Mouse (Mus musculus) neural tube, embryonic 12.5 days (tissue): ENCODE results near the gene Cyb561d2. TPM values are rescaled to one million over a fixed set of nuclear protein-coding genes. Genes with fewer than 3 reads are reported as not detected.

Source experiments
- ATAC-seq: fragments of 200-750 bp; cut with Nextera tagmentation; 2 replicates; pipeline ENCODE4 v1.8.0; 2017; ENCODE audit warnings: low read depth, mild to moderate bottlenecking, moderate TSS enrichment, moderate library complexity; ENCODE audit not compliant: low FRiP score
- H3K27ac ChIP-seq: fragments of 300-500 bp; sonication (generic); 2 replicates; pipeline ENCODE4 v1.5.1; 2016
- H3K27me3 ChIP-seq: fragments of 300-500 bp; sonication (generic); replicated peaks from 2 replicates; pipeline ENCODE4 v1.6.1; 2016; ENCODE audit warnings: mild to moderate bottlenecking
- H3K36me3 ChIP-seq: fragments of 300-500 bp; sonication (generic); 2 replicates; pipeline ENCODE4 v1.6.1; 2016; ENCODE audit warnings: mild to moderate bottlenecking
- H3K4me1 ChIP-seq: fragments of 300-500 bp; sonication (generic); 2 replicates; pipeline ENCODE4 v1.6.1; 2016
- H3K4me2 ChIP-seq: fragments of 300-500 bp; sonication (generic); replicated peaks from 2 replicates; pipeline ENCODE4 v1.6.1; 2016; ENCODE audit warnings: mild to moderate bottlenecking
- H3K4me3 ChIP-seq: fragments of 300-500 bp; sonication (generic); 2 replicates; pipeline ENCODE4 v1.5.1; 2016
- H3K9ac ChIP-seq: fragments of 300-500 bp; sonication (generic); 2 replicates; pipeline ENCODE4 v1.6.1; 2016; ENCODE audit warnings: mild to moderate bottlenecking
- H3K9me3 ChIP-seq: fragments of 300-500 bp; sonication (generic); 2 replicates; pipeline ENCODE4 v1.6.1; 2016; ENCODE audit warnings: mild to moderate bottlenecking
- WGBS: fragments of 180-500 bp; shearing (Covaris S2); methylation state at CpG from one replicate; pipeline ENCODE4 v1.1.7; 2016; 5-methylcytosine and 5-hydroxymethylcytosine counted together
- polyA plus RNA-seq: library from polyadenylated mRNA; unstranded; fragments of >200 nt; fragmentation: Nextera tagmentation; extraction: Ambion mirVana; gene quantifications from 2 replicates; pipeline ENCODE4 v1.2.1, GENCODE M21; 2016

Cyb561d2 gene
- polyA plus RNA-seq, 1 experiment from 2014 or later = 25.4 TPM

DNA sequence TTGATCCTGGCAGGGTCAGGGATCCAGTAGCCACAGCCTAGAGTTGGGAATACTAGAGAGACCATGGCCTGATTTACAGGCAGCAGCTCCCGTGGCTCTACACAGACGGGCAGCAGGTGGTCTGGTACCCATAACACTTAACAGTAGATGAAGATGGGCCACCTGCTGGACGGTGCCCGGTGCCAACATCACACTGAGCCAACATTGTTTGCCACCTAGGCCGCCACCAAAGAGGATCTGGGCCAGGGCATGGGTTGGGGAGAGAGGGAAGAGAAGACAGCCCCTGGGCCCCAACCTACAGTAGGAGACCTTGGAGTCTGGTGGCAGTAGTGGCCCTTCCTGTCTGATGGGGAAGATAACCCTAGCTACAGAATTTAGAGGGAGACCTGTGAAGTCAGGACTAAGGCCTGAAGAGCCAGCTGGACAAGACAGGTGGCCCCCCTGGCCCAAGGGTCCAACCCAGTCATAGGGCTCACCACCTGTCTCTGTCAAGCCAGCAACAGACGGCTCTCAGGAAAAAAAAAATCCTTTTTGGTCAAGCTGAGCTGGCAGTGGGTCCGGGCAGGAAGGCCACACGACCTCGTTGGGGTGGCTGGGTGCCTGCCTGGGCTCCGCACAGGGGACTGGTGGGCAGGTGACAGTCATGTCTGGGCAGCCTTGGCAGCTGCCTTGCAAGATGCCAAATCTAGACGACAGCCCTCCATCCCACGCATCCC lies 39.7 kb downstream of the Cyb561d2 start:
- no peak for ATAC-seq
- peaks cover 28% of the 10 kb centered on the region for H3K4me1 ChIP-seq
- WGBS = 87% methylated on average over 12 of the region's 12 CpGs

DNA sequence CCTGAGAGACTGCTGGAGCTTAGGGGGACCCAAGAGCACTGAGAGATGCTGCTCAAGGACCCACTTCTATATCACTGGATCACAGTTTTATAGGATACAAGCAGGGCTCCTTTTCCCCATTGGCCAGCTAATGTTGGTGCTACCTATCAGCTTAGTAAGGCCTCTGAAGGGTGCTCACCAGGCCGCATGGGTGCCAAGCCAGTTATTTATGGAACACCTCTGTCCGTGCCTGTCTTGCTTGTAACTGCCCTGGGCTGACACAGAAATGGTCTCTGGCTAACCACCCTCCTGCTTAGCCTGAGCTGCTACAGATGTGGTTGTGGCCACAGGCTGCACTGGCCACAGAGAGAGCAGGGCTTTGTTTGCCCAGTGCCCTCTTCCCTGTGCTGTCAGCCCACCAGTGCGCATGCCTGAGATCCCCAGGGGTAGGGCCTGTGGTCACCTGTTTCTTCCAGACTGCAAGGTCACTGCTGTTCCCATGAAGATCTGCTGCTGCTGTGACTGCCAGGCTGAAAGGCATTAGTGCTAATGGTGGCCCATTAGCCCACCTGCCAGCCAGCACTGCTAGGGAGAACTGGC lies 41.2 kb downstream of the Cyb561d2 start:
- 79% methylated on average over 3 of the region's 3 CpGs for WGBS
- no peak overlapping the region for H3K27ac ChIP-seq
- no peak for ATAC-seq
- no peaks in the 10 kb centered on the region for H3K36me3 ChIP-seq
- no peak overlapping the region for H3K4me2 ChIP-seq
- peaks cover 15% of the 10 kb centered on the region for H3K4me1 ChIP-seq
- H3K4me3 ChIP-seq = no peak overlapping the region
- no peaks in the 10 kb centered on the region for H3K9me3 ChIP-seq
- no peaks in the 10 kb centered on the region for H3K27me3 ChIP-seq
- no peak overlapping the region for H3K9ac ChIP-seq

More for the DNA sequence above, 39.7 kb downstream of the Cyb561d2 start:
- no peaks in the 10 kb centered on the region for H3K27me3 ChIP-seq
- H3K27ac ChIP-seq = no peak overlapping the region
- H3K9ac ChIP-seq = no peak overlapping the region
- H3K36me3 ChIP-seq = no peaks in the 10 kb centered on the region
- no peak overlapping the region for H3K4me3 ChIP-seq
- H3K4me2 ChIP-seq = no peak overlapping the region
- H3K9me3 ChIP-seq = no peaks in the 10 kb centered on the region

- ATAC-seq = no peak
- Histone ChIP-seq H3K4me3 (no peak overlapping the region), H3K27ac (no peak overlapping the region), H3K27me3 (no peaks in the 10 kb centered on the region), H3K36me3 (no peaks in the 10 kb centered on the region), H3K4me1 (peaks cover 3% of the 10 kb centered on the region), H3K4me2 (no peak overlapping the region), H3K9ac (no peak overlapping the region), H3K9me3 (no peaks in the 10 kb centered on the region)
- WGBS = 89% methylated on average over 3 of the region's 3 CpGs
Measured at GRCm38 (mm10) chr9:107496359-107496758, 45.6 kb downstream of the Cyb561d2 start.

GRCm38 (mm10) chr9:107494238-107494637 lies 47.8 kb downstream of the Cyb561d2 start:
- no peak overlapping the region for H3K27ac ChIP-seq
- 0 out of 2 replicates have a peak, but pooled peaks have one; percentile 25 for ATAC-seq
- H3K27me3 ChIP-seq = no peaks in the 10 kb centered on the region
- H3K36me3 ChIP-seq = no peaks in the 10 kb centered on the region
- no peak overlapping the region for H3K4me3 ChIP-seq
- peaks cover 3% of the 10 kb centered on the region for H3K4me1 ChIP-seq
- H3K9me3 ChIP-seq = no peaks in the 10 kb centered on the region
- no peak overlapping the region for H3K9ac ChIP-seq
- 74% methylated on average over 12 of the region's 12 CpGs for WGBS
- H3K4me2 ChIP-seq = no peak overlapping the region

- 66% methylated on average over 1 of the region's 1 CpGs for WGBS
- Histone ChIP-seq H3K4me2 (no peak overlapping the region), H3K9me3 (no peaks in the 10 kb centered on the region), H3K4me3 (no peak overlapping the region), H3K9ac (no peak overlapping the region), H3K27me3 (no peaks in the 10 kb centered on the region), H3K27ac (no peak overlapping the region), H3K36me3 (no peaks in the 10 kb centered on the region), H3K4me1 (peaks cover 3% of the 10 kb centered on the region)
- ATAC-seq = no peak
Measured at GRCm38 (mm10) chr9:107493511-107493910, 48.5 kb downstream of the Cyb561d2 start.

- Histone ChIP-seq H3K4me2 (no peak overlapping the region), H3K27me3 (no peaks in the 10 kb centered on the region), H3K36me3 (no peaks in the 10 kb centered on the region), H3K9ac (no peak overlapping the region), H3K27ac (no peak overlapping the region), H3K9me3 (no peaks in the 10 kb centered on the region), H3K4me1 (peaks cover 19% of the 10 kb centered on the region), H3K4me3 (no peak overlapping the region)
- no peak for ATAC-seq
- WGBS = 71% methylated on average over 6 of the region's 6 CpGs
Measured at GRCm38 (mm10) chr9:107490625-107491024, 51.4 kb downstream of the Cyb561d2 start.

DNA sequence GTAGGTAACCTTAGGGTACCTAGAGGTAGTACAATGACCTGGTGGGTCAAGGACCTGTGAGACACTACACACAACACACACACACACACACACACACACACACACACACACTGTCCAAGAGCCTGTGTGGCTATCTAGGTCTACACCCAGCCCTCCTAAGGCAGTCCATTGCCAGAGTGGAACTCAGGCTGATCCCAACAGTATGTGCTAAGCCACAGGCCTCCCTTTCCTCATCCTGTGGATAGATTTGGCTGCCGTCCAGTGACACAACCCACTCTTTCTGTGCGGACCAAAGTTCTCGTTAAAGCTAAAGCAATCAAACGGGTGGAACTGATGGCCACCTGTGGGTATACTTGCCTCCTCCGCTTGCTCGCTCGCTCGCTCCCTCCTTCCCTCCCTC lies 51.8 kb downstream of the Cyb561d2 start:
- no peak overlapping the region for H3K4me3 ChIP-seq
- no peaks in the 10 kb centered on the region for H3K9me3 ChIP-seq
- no peak overlapping the region for H3K27ac ChIP-seq
- peaks cover 24% of the 10 kb centered on the region for H3K4me1 ChIP-seq
- ATAC-seq = no peak
- H3K27me3 ChIP-seq = no peaks in the 10 kb centered on the region
- H3K36me3 ChIP-seq = no peaks in the 10 kb centered on the region
- 55% methylated on average over 8 of the region's 8 CpGs for WGBS
- H3K9ac ChIP-seq = no peak overlapping the region
- no peak overlapping the region for H3K4me2 ChIP-seq

Other genes with a start within 250 kb of the Cyb561d2 start
- 6.6 and 9.3 TPM in 2 replicates for gene Cish, start 246.2 kb downstream of the Cyb561d2 start, polyA plus RNA-seq
- gene Hemk1, start 203.8 kb downstream of the Cyb561d2 start, polyA plus RNA-seq = 14.2 and 15.5 TPM in 2 replicates
- 4.1 and 4.8 TPM in 2 replicates for gene 6430571L13Rik, start 201.6 kb downstream of the Cyb561d2 start, polyA plus RNA-seq
- gene Cacna2d2, start 142.6 kb downstream of the Cyb561d2 start, polyA plus RNA-seq = 5.4 and 5.8 TPM in 2 replicates
- 46.7 and 48.4 TPM in 2 replicates for gene Tmem115, start 8.2 kb downstream of the Cyb561d2 start, polyA plus RNA-seq
- gene Nprl2, start within 50 bp of the Cyb561d2 start, polyA plus RNA-seq = 52.6 and 55.2 TPM in 2 replicates
- 0.51 and 0.82 TPM in 2 replicates for gene Zmynd10, start 5.1 kb upstream of the Cyb561d2 start, polyA plus RNA-seq
- 37.6 and 37.7 TPM in 2 replicates for gene Rassf1, start 9.4 kb upstream of the Cyb561d2 start, polyA plus RNA-seq
- 93.3 and 93.9 TPM in 2 replicates for gene Tusc2, start 21.1 kb upstream of the Cyb561d2 start, polyA plus RNA-seq
- 93.6 and 97.0 TPM in 2 replicates for gene Hyal2, start 25.8 kb upstream of the Cyb561d2 start, polyA plus RNA-seq
- 7.2 and 7.5 TPM in 2 replicates for gene Hyal1, start 34.7 kb upstream of the Cyb561d2 start, polyA plus RNA-seq
- 12.6 and 15.8 TPM in 2 replicates for gene Naa80, start 36.7 kb upstream of the Cyb561d2 start, polyA plus RNA-seq
- gene Hyal3, start 38.6 kb upstream of the Cyb561d2 start, polyA plus RNA-seq = 0.84 and 1.5 TPM in 2 replicates
- gene Ifrd2, start 45.4 kb upstream of the Cyb561d2 start, polyA plus RNA-seq = 20.6 and 23.3 TPM in 2 replicates
- 4.7 and 4.8 TPM in 2 replicates for gene Sema3b, start 67.0 kb upstream of the Cyb561d2 start, polyA plus RNA-seq
- 465 and 488 TPM in 2 replicates for gene Gnai2, start 93.2 kb upstream of the Cyb561d2 start, polyA plus RNA-seq
- gene Slc38a3, start 127.3 kb upstream of the Cyb561d2 start, polyA plus RNA-seq = 12.8 and 14.1 TPM in 2 replicates
- gene Gnat1, start 137.5 kb upstream of the Cyb561d2 start, polyA plus RNA-seq = 1.3 and 2.3 TPM in 2 replicates
- gene Sema3f, start 168.3 kb upstream of the Cyb561d2 start, polyA plus RNA-seq = 21.4 and 21.5 TPM in 2 replicates
- 231 and 241 TPM in 2 replicates for gene Rbm5, start 228.8 kb upstream of the Cyb561d2 start, polyA plus RNA-seq